In the genomic region with DNA sequence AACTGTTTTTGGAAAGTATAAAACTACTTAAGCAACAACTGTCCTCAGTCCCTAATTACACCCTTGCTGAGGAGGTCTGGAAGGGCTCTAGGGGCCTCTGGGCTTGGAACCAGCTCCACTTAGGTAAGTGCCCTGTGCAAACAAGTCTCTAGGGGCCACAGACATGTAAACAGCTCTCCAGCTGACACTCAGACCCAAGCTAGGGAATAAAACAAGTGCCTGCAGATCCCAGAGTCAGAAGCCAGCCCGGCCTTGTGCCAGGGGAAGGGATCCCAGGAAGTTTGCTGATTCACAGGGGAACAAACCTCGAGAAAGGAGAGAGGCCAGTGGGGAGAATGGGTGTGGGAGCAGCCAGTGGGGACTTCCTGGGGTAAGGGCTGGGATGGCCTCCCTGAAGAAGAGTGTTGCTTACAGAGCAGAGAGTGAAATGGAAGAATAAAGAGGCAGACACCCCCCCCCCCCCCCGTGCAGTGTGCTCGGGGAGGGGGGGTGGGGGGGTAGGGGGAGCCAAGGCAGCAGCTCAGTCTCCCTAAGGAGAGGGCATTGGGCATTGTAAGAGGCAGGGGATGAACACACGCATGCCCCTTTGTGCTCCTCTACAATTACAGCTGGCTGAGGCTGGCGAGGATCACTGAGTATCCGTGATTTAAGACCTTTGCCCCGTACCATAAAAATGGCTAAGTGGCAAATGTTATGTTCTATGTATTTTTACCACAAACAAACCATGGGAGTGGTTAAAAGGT, we compare ENCODE assay signal across 11 mouse cellular contexts.
DNase-seq lines count a peak whose midpoint lies in the region; ATAC-seq and TF ChIP-seq lines count a peak whose summit lies in the region.
"Had no signal": no experiment of that assay in that cellular context is flagged by ENCODE, and none has a peak within 500 bp of the region (broad histone marks: within the 10 kb centered on the region; RNA-seq: fewer than 3 reads in every experiment).

No protein-coding gene starts in this region.

- H3K4me2 ChIP-seq in intestine, embryonic 14.5 days (ENCODE audit: low read length) = no peak overlapping the region
- H3K4me2 ChIP-seq in midbrain, embryonic 11.5 days = no peak overlapping the region
- H3K4me2 ChIP-seq: forebrain, embryonic 12.5 days had no signal

- H3K9ac ChIP-seq in heart, adult 2 months (ENCODE audit: low read depth, low read length) = no peak overlapping the region
- H3K9ac ChIP-seq in intestine, embryonic 14.5 days (ENCODE audit: low read length) = no peak overlapping the region
- H3K9ac ChIP-seq in midbrain, embryonic 11.5 days (ENCODE audit: low read length) = no peak overlapping the region
- H3K9ac ChIP-seq: forebrain, embryonic 12.5 days had no signal

- no peaks in the 10 kb centered on the region for H3K9me3 ChIP-seq in embryonic facial prominence, embryonic 10.5 days
- no peaks in the 10 kb centered on the region for H3K9me3 ChIP-seq in intestine, embryonic 14.5 days (ENCODE audit: control insufficient read depth, low read length)
- no peaks in the 10 kb centered on the region for H3K9me3 ChIP-seq in midbrain, embryonic 11.5 days (ENCODE audit: control insufficient read depth, low read length)
- H3K9me3 ChIP-seq: forebrain, embryonic 12.5 days had no signal

- H3K27me3 ChIP-seq in heart, adult 2 months (ENCODE audit: control insufficient read depth, insufficient read depth, low read length) = no peaks in the 10 kb centered on the region
- 0 out of 2 replicates have a peak, but pooled peaks cover 3% of the 10 kb centered on the region for H3K27me3 ChIP-seq in embryonic facial prominence, embryonic 10.5 days (replicated peaks; ENCODE audit: low read depth, poor library complexity, severe bottlenecking)
- H3K27me3 ChIP-seq in intestine, embryonic 14.5 days (replicated peaks; ENCODE audit: control insufficient read depth, insufficient read depth, low read length) = no peaks in the 10 kb centered on the region
- H3K27me3 ChIP-seq in midbrain, embryonic 11.5 days (ENCODE audit: control insufficient read depth, insufficient read depth, low read length) = no peaks in the 10 kb centered on the region
- H3K27me3 ChIP-seq: forebrain, embryonic 12.5 days had no signal

- no peaks in the 10 kb centered on the region for H3K36me3 ChIP-seq in heart, adult 2 months (ENCODE audit: control insufficient read depth, insufficient read depth, low read length)
- H3K36me3 ChIP-seq in embryonic facial prominence, embryonic 10.5 days (replicated peaks) = no peaks in the 10 kb centered on the region
- H3K36me3 ChIP-seq in intestine, embryonic 14.5 days (ENCODE audit: control insufficient read depth, insufficient read depth, low read length) = no peaks in the 10 kb centered on the region
- no peaks in the 10 kb centered on the region for H3K36me3 ChIP-seq in midbrain, embryonic 11.5 days (ENCODE audit: control insufficient read depth, insufficient read depth, low read length)
- H3K36me3 ChIP-seq: forebrain, embryonic 12.5 days had no signal

- no peaks in the 10 kb centered on the region for H3K79me2 ChIP-seq in heart, adult 2 months (replicated peaks; ENCODE audit: control insufficient read depth, insufficient read depth, low read length)

- DNase-seq in heart, adult 2 months = no peak
- DNase-seq in heart, postnatal 36 days = no peak
- no peak for DNase-seq in embryonic facial prominence, embryonic 10.5 days (ENCODE audit: low spot score)
- no peak for DNase-seq in intestine, embryonic 14.5 days (ENCODE audit: low spot score)
- DNase-seq in midbrain, embryonic 11.5 days (ENCODE audit: low spot score, missing footprints) = no peak
- no peak for DNase-seq in left cerebral cortex, adult 9 months (ENCODE audit: low spot score in 2 of 2)
- no peak for DNase-seq in left cerebral cortex, postnatal 25 days (ENCODE audit: low spot score in 2 of 2)
- no peak for DNase-seq in cerebellum, adult 8-10 months
- DNase-seq: thymus, postnatal 36 days had no signal

- peak overlapping the region; percentile 2; the same call in 1 of the 2 replicates for H3K27ac ChIP-seq in heart, adult 2 months
- H3K27ac ChIP-seq in embryonic facial prominence, embryonic 10.5 days (replicated peaks) = peak overlapping the region; percentile 71
- H3K27ac ChIP-seq in intestine, embryonic 14.5 days (ENCODE audit: low read depth) = peak overlapping the region; percentile 1; the same call in 1 of the 2 replicates
- no peak overlapping the region for H3K27ac ChIP-seq in midbrain, embryonic 11.5 days (ENCODE audit: low read depth, low read length)
- H3K27ac ChIP-seq: forebrain, embryonic 12.5 days; left cerebral cortex, adult 2 months had no signal

- TF ChIP-seq EP300 in heart, adult 2 months (IDR thresholded peaks at IDR 0.05; ENCODE audit: insufficient read depth, low read depth, low read length) = no peak

- TF ChIP-seq POLR2A in heart, adult 2 months (IDR thresholded peaks at IDR 0.05; ENCODE audit: insufficient read depth, low read depth, low read length) = no peak

- H3K4me1 ChIP-seq in heart, adult 2 months (ENCODE audit: control insufficient read depth, insufficient read depth, low read length) = peaks cover 5% of the 10 kb centered on the region; the same call in 1 of the 2 replicates
- peaks cover 41% of the 10 kb centered on the region for H3K4me1 ChIP-seq in embryonic facial prominence, embryonic 10.5 days
- H3K4me1 ChIP-seq in intestine, embryonic 14.5 days (replicated peaks; ENCODE audit: control insufficient read depth, insufficient read depth, low read length) = peaks cover 20% of the 10 kb centered on the region
- peaks cover 11% of the 10 kb centered on the region for H3K4me1 ChIP-seq in midbrain, embryonic 11.5 days (ENCODE audit: control insufficient read depth, insufficient read depth, low read length)

- no peak overlapping the region for H3K4me3 ChIP-seq in heart, adult 2 months
- no peak overlapping the region for H3K4me3 ChIP-seq in embryonic facial prominence, embryonic 10.5 days
- no peak overlapping the region for H3K4me3 ChIP-seq in intestine, embryonic 14.5 days (ENCODE audit: low read depth, low read length)
- H3K4me3 ChIP-seq in midbrain, embryonic 11.5 days (ENCODE audit: low read depth, low read length) = no peak overlapping the region
- H3K4me3 ChIP-seq: forebrain, embryonic 12.5 days; left cerebral cortex, adult 2 months had no signal

- WGBS in heart, adult 2 months = 54% methylated on average over 8 of the region's 8 CpGs
- 34% methylated on average over 6 of the region's 8 CpGs for WGBS in embryonic facial prominence, embryonic 10.5 days
- 32% methylated on average over 6 of the region's 8 CpGs for WGBS in intestine, embryonic 14.5 days
- 22% methylated on average over 8 of the region's 8 CpGs for WGBS in midbrain, embryonic 11.5 days

- no peak for ATAC-seq in intestine, embryonic 14.5 days (replicated peaks; ENCODE audit: low FRiP score, low TSS enrichment, low read depth)
- peak; percentile 36; the same call in 1 of the 2 replicates for ATAC-seq in midbrain, embryonic 11.5 days (ENCODE audit: low FRiP score)

- no peak for TF ChIP-seq CTCF in heart, adult 2 months (IDR thresholded peaks at IDR 0.05)

- intact Hi-C loops in heart, adult 2 months (cut with DNase I) = no loop called here
- intact Hi-C loops in heart, postnatal 36 days (cut with DNase I) = no loop called here
- intact Hi-C loops in left cerebral cortex, postnatal 25 days (cut with DNase I) = no loop called here
